Mouse (Mus musculus) limb, embryonic 13.5 days (tissue): Measurements from ENCODE around the gene Bckdhb. TPM values are rescaled to one million over a fixed set of nuclear protein-coding genes. Genes with fewer than 3 reads are reported as not detected.

Source experiments
- ATAC-seq: fragments of 200-750 bp; cut with Nextera tagmentation; 2 replicates; pipeline ENCODE4 v1.8.0; 2017; ENCODE audit warnings: low read depth, moderate number of reproducible peaks, moderate TSS enrichment; ENCODE audit not compliant: low FRiP score
- H3K27ac ChIP-seq: fragments of 300-500 bp; sonication (generic); 2 replicates; pipeline ENCODE4 v1.5.1; 2015; ENCODE audit warnings: inconsistent platforms, mild to moderate bottlenecking, moderate library complexity
- H3K27me3 ChIP-seq: fragments of 300-500 bp; sonication (generic); 2 replicates; pipeline ENCODE4 v1.6.1; 2015; ENCODE audit warnings: mild to moderate bottlenecking, inconsistent platforms
- H3K36me3 ChIP-seq: fragments of 300-500 bp; sonication (generic); 2 replicates; pipeline ENCODE4 v1.6.1; 2015; ENCODE audit warnings: inconsistent platforms, mild to moderate bottlenecking, moderate library complexity
- H3K4me1 ChIP-seq: fragments of 300-500 bp; sonication (generic); 2 replicates; pipeline ENCODE4 v1.6.1; 2015; ENCODE audit warnings: inconsistent platforms
- H3K4me2 ChIP-seq: fragments of 300-500 bp; sonication (generic); replicated peaks from 2 replicates; pipeline ENCODE4 v1.6.1; 2015; ENCODE audit warnings: inconsistent platforms, mild to moderate bottlenecking, moderate library complexity
- H3K4me3 ChIP-seq: fragments of 300-500 bp; sonication (generic); 2 replicates; pipeline ENCODE4 v1.5.1; 2015; ENCODE audit warnings: moderate library complexity, mild to moderate bottlenecking, inconsistent platforms
- H3K9ac ChIP-seq: fragments of 300-500 bp; sonication (generic); 2 replicates; pipeline ENCODE4 v1.6.1; 2015; ENCODE audit warnings: mild to moderate bottlenecking, inconsistent platforms
- H3K9me3 ChIP-seq: fragments of 300-500 bp; sonication (generic); 2 replicates; pipeline ENCODE4 v1.6.1; 2016; ENCODE audit warnings: inconsistent platforms
- WGBS: fragments of 180-500 bp; shearing (Covaris S2); methylation state at CpG from one replicate; pipeline ENCODE4 v1.1.7; 2015; 5-methylcytosine and 5-hydroxymethylcytosine counted together
- polyA plus RNA-seq: library from polyadenylated mRNA; unstranded; fragments of >200 nt; fragmentation: Nextera tagmentation; extraction: Ambion mirVana; gene quantifications from 2 replicates; pipeline ENCODE4 v1.2.1, GENCODE M21; 2015

Bckdhb gene
- polyA plus RNA-seq, 1 experiment from 2014 or later: 53.4 TPM

GRCm38 (mm10) chr9:84112842-84113568 is 188.1 kb downstream of the Bckdhb start:
- Histone ChIP-seq H3K27me3 (no peaks in the 10 kb centered on the region), H3K4me1 (peaks cover 54% of the 10 kb centered on the region), H3K4me2 (peak overlapping the region; percentile 71), H3K9ac (no peak overlapping the region), H3K27ac (no peak overlapping the region; the same call in 1 of the 2 replicates), H3K36me3 (no peaks in the 10 kb centered on the region), H3K9me3 (no peaks in the 10 kb centered on the region), H3K4me3 (0 out of 2 replicates have a peak overlapping the region, but pooled peaks have one; percentile 3)
- 60% methylated on average over 12 of the region's 12 CpGs for WGBS
- ATAC-seq: no peak

GRCm38 (mm10) chr9:84114254-84114653 is 189.3 kb downstream of the Bckdhb start:
- H3K9me3 ChIP-seq: no peaks in the 10 kb centered on the region
- H3K4me3 ChIP-seq: peak overlapping the region; percentile 45
- peaks cover 47% of the 10 kb centered on the region for H3K4me1 ChIP-seq
- WGBS: 14% methylated on average over 13 of the region's 13 CpGs
- no peaks in the 10 kb centered on the region for H3K27me3 ChIP-seq
- H3K9ac ChIP-seq: peak overlapping the region; percentile 61
- no peaks in the 10 kb centered on the region for H3K36me3 ChIP-seq
- H3K4me2 ChIP-seq: peak overlapping the region; percentile 71
- H3K27ac ChIP-seq: peak overlapping the region; percentile 39; the same call in 1 of the 2 replicates
- no peak for ATAC-seq

DNA sequence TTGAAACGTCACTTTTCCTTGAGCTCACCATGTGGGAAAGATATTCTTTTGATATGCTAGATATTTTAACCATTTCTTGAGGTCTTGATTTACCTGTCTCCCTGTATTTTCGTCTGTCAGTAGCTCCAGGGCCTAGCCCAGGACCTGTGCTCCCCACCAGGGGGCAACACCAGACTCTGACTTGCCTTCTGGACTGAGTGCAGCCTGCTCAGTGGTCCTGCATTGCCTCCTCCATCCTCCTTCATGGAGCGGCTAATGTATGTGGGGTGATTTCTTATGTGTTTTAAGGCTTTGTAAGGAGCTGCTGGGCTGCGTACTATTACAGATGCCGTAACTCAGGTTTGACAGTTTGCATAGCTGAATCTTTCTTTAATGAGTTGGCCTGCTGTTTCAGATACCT is 192.4 kb downstream of the Bckdhb start:
- Histone ChIP-seq H3K4me2 (no peak overlapping the region), H3K9me3 (no peaks in the 10 kb centered on the region), H3K27me3 (no peaks in the 10 kb centered on the region), H3K27ac (no peak overlapping the region), H3K36me3 (no peaks in the 10 kb centered on the region), H3K4me3 (no peak overlapping the region), H3K4me1 (peaks cover 20% of the 10 kb centered on the region; the same call in 1 of the 2 replicates), H3K9ac (no peak overlapping the region)
- WGBS: 52% methylated on average over 5 of the region's 5 CpGs
- no peak for ATAC-seq

- Histone ChIP-seq H3K4me2 (no peak overlapping the region), H3K4me3 (no peak overlapping the region), H3K36me3 (peaks cover 3% of the 10 kb centered on the region; the same call in 1 of the 2 replicates), H3K27ac (no peak overlapping the region), H3K4me1 (peaks cover 3% of the 10 kb centered on the region; the same call in 1 of the 2 replicates), H3K27me3 (no peaks in the 10 kb centered on the region), H3K9me3 (no peaks in the 10 kb centered on the region), H3K9ac (no peak overlapping the region)
- WGBS: 96% methylated on average over 5 of the region's 5 CpGs
- ATAC-seq: no peak
Observed at GRCm38 (mm10) chr9:84124996-84125395, 200.1 kb downstream of the Bckdhb start.

- no peaks in the 10 kb centered on the region for H3K9me3 ChIP-seq
- no peak for ATAC-seq
- no peak overlapping the region for H3K4me3 ChIP-seq
- no peak overlapping the region for H3K27ac ChIP-seq
- 84% methylated on average over 6 of the region's 6 CpGs for WGBS
- peaks cover 5% of the 10 kb centered on the region; the same call in 1 of the 2 replicates for H3K4me1 ChIP-seq
- no peak overlapping the region for H3K4me2 ChIP-seq
- no peak overlapping the region for H3K9ac ChIP-seq
- H3K27me3 ChIP-seq: no peaks in the 10 kb centered on the region
- H3K36me3 ChIP-seq: peaks cover 3% of the 10 kb centered on the region; the same call in 1 of the 2 replicates
Observed at GRCm38 (mm10) chr9:84130338-84130737, 205.4 kb downstream of the Bckdhb start.

GRCm38 (mm10) chr9:84135062-84135461 is 210.1 kb downstream of the Bckdhb start:
- no peaks in the 10 kb centered on the region for H3K36me3 ChIP-seq
- H3K27ac ChIP-seq: no peak overlapping the region
- 64% methylated on average over 12 of the region's 12 CpGs for WGBS
- no peaks in the 10 kb centered on the region for H3K27me3 ChIP-seq
- H3K4me3 ChIP-seq: no peak overlapping the region
- H3K4me1 ChIP-seq: peaks cover 8% of the 10 kb centered on the region; the same call in 1 of the 2 replicates
- no peaks in the 10 kb centered on the region for H3K9me3 ChIP-seq
- ATAC-seq: no peak
- no peak overlapping the region for H3K4me2 ChIP-seq
- no peak overlapping the region for H3K9ac ChIP-seq

DNA sequence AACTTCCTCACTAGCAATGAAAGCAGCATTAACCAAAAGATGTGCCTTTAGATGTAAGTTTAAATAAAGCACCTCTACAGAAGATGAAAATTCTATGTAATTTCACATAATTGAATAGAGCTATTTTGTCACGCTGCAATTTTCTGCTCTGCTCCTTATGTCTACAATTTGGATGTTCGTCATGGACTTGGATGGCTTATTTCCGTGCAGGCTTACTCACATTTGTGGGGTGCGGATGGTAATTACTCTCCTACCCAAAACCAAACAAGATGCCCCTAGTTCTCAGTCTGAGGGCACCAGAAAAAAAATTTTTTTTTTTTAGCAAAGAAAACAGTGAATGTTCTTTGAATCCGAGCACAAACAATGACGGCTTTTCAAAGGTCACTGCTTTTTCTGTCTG is 212.2 kb downstream of the Bckdhb start:
- Histone ChIP-seq H3K4me2 (no peak overlapping the region), H3K36me3 (no peaks in the 10 kb centered on the region), H3K27ac (no peak overlapping the region), H3K9me3 (no peaks in the 10 kb centered on the region), H3K27me3 (no peaks in the 10 kb centered on the region), H3K4me1 (peaks cover 7% of the 10 kb centered on the region; the same call in 1 of the 2 replicates), H3K9ac (no peak overlapping the region), H3K4me3 (no peak overlapping the region)
- no peak for ATAC-seq
- WGBS: 94% methylated on average over 6 of the region's 6 CpGs

GRCm38 (mm10) chr9:84148124-84148523 is 223.2 kb downstream of the Bckdhb start:
- H3K9ac ChIP-seq: no peak overlapping the region
- no peaks in the 10 kb centered on the region for H3K9me3 ChIP-seq
- H3K4me2 ChIP-seq: no peak overlapping the region
- no peaks in the 10 kb centered on the region for H3K27me3 ChIP-seq
- peak; percentile 66; the same call in 1 of the 2 replicates for ATAC-seq
- H3K4me3 ChIP-seq: no peak overlapping the region
- no peak overlapping the region for H3K27ac ChIP-seq
- peaks cover 6% of the 10 kb centered on the region; the same call in 1 of the 2 replicates for H3K4me1 ChIP-seq
- H3K36me3 ChIP-seq: no peaks in the 10 kb centered on the region
- 65% methylated on average over 2 of the region's 2 CpGs for WGBS

Other genes with a start within 250 kb of the Bckdhb start
- gene Elovl4, start 118.9 kb upstream of the Bckdhb start, polyA plus RNA-seq: 22.8 and 23.2 TPM in 2 replicates
- 34.1 and 35.7 TPM in 2 replicates for gene Ttk, start 90.5 kb upstream of the Bckdhb start, polyA plus RNA-seq